Mouse (Mus musculus) right cerebral cortex, adult 2 months (tissue): ENCODE measurements around the gene Eral1.

Experiments used
- DNase-seq, 2 experiments: peaks; one replicate each; pipeline ENCODE4 v3.0.0; 2021 to 2022; ENCODE audit warnings: low spot score in 2 of 2

Eral1 gene

DNA sequence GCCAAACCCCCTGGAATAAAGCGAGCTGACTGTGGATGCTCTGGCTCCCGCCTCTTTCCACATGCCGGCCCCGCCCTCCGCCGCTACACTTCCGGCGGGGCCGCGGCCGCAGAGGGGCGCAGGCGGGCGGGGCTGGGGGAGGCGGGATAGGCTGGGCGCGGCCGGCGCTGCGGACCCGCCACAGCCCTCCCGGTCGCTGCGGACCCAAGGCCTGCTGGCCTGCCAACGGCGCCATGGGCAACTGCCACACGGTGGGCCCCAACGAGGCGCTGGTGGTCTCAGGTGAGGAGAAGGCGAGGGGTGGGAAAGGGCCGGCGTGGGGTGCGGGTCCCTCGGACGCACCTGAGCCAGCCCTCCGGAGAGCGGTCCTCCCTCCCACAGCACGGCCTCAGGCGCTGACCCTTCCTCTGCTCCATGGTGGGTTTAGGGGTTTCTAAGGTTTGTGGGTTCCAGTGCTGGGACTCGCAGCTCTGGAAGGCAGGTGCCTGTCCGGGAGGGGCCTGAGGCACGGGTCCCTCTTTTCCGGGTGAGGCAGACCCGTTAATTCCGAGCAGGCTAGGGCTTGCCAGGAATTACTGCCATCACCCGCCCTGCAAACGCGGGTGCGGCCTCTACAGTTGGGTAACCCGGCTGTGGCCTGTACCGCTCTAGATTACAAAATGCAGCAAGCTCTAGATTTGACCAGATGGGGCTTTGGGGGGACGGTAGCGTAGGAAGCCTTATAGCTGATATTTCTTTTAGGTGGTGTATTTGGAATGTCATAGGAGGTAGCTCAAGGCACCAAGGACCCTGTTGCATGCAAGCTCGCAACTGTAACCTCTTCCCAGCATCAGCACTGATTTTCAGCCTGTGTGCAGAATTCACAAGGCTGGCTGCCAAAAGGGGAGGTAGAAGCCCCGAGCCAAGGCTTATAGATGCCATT, 42.1 kb downstream of the Eral1 start, which contains the start of gene Flot2:
Gene Flot2 (plus strand): TSS at position 101 of the 922 bp plus-strand sequence.
- DNase-seq, result peak; percentile 22 to 41

GRCm38 (mm10) chr11:78036791-78037190, 43.4 kb downstream of the Eral1 start:
- no peak for DNase-seq

- no peak for DNase-seq
These were observed 46.1 kb downstream of the Eral1 start for GRCm38 (mm10) chr11:78033931-78034617.

DNA sequence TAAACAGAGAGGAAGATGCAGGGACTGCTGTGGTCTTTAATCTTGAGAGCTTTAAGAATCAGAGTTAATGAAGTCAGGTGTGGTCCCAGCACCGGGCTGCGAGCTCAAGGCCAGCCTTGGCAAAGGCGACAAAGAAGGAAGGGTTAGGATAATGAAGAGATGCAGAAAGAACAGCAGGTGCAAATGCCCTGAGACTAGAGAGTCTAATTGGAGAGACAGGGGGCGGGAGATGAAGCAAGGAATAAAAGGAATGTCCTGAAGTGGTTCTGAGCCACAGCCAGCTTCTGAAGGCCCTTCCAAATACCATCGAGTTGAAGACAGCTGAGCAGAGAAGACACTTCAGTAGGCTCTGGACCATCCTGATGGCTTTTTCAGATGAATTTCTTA, 47.4 kb downstream of the Eral1 start:
- DNase-seq, result peak in 1 of 2 experiments; percentile 13

- DNase-seq, result peak; percentile 89
These were observed 48.0 kb downstream of the Eral1 start, which contains the start of gene Dhrs13 for GRCm38 (mm10) chr11:78031947-78032808. Gene Dhrs13, plus strand, starts transcription at chr11:78032280.

DNA sequence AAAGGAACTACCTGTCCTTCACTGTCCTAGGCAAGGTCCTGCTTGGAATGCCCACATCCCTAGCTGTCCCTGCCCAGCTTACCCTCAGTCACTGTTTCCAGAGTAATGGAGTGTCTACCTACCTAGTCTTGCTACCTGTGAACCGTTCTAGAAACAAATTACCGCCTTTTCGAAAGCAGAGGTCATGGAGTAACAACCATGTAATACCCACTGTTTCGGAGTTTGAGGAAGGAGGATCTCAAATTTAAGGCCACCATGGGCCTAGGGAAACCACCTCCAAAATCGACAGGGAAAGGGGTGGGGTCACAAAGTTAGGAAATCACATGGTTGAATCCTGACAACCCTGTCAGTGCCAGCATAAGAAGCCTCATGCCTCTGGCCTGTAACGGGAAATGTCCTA, 48.8 kb downstream of the Eral1 start:
- no peak for DNase-seq

DNA sequence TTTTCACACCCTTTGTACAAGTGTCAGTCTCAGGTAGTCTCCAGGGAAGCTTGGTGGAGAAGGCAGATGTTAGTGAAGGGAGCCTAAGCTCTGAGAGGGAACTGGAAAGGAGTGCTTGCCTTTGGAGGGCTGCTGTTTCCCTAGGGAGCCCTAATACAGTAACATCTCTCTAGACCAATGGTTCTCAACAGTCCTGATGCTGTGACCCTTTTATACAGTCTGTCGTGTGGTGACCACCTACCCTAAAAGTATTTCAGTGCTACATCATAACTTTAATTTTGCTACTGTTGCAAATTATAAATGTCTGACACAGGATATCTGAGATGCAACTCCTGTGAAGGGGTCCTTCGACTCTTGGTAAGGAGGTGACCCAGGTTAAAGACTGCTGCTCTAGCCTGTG, 49.6 kb downstream of the Eral1 start:
- no peak for DNase-seq

- no peak for DNase-seq
These were observed 50.9 kb downstream of the Eral1 start for GRCm38 (mm10) chr11:78029240-78029639.

- no peak for DNase-seq
These were observed 56.6 kb downstream of the Eral1 start for GRCm38 (mm10) chr11:78023607-78024006.
